Mouse (Mus musculus) olfactory bulb, adult 2 months (tissue): ENCODE results near the gene Rpap1. TPM values are rescaled to one million over a fixed set of nuclear protein-coding genes. Genes with fewer than 3 reads are reported as not detected.

Source experiments
- H3K27ac ChIP-seq: fragments of 200-500 bp; 2 replicates; pipeline ENCODE4 v1.5.1; 2012; ENCODE audit warnings: low read depth, low read length; ENCODE audit not compliant: insufficient read depth
- H3K4me1 ChIP-seq: fragments of 200-500 bp; 2 replicates; pipeline ENCODE4 v1.6.1; 2012; ENCODE audit warnings: low read length; ENCODE audit not compliant: control insufficient read depth, insufficient read depth
- H3K4me3 ChIP-seq: fragments of 200-500 bp; 2 replicates; pipeline ENCODE4 v1.5.1; 2012; ENCODE audit warnings: mild to moderate bottlenecking, low read depth, low read length, moderate library complexity; ENCODE audit not compliant: insufficient read depth
- CTCF ChIP-seq: fragments of 200-500 bp; IDR thresholded peaks from 2 replicates; pipeline ENCODE4 v1.5.1; 2012; ENCODE audit warnings: low read depth, mild to moderate bottlenecking, low read length, moderate library complexity; ENCODE audit not compliant: insufficient read depth
- POLR2A ChIP-seq: fragments of 200-500 bp; IDR thresholded peaks from 2 replicates; pipeline ENCODE4 v1.6.1; 2012; ENCODE audit warnings: mild to moderate bottlenecking, low read depth, low read length, moderate library complexity; ENCODE audit not compliant: insufficient read depth
- WGBS: fragments of 180-500 bp; shearing (Covaris S2); methylation state at CpG from one replicate; pipeline ENCODE4 v1.1.7; 2018; 5-methylcytosine and 5-hydroxymethylcytosine counted together
- polyA plus RNA-seq: library from polyadenylated mRNA; stranded (reverse); fragments of >200 nt; gene quantifications from 2 replicates; pipeline ENCODE4 v1.2.4, GENCODE M21; 2012; ENCODE audit warnings: low replicate concordance; ENCODE audit not compliant: missing spikeins, insufficient read depth, insufficient read length

Rpap1 gene
- polyA plus RNA-seq: not detected in 2 replicates

DNA sequence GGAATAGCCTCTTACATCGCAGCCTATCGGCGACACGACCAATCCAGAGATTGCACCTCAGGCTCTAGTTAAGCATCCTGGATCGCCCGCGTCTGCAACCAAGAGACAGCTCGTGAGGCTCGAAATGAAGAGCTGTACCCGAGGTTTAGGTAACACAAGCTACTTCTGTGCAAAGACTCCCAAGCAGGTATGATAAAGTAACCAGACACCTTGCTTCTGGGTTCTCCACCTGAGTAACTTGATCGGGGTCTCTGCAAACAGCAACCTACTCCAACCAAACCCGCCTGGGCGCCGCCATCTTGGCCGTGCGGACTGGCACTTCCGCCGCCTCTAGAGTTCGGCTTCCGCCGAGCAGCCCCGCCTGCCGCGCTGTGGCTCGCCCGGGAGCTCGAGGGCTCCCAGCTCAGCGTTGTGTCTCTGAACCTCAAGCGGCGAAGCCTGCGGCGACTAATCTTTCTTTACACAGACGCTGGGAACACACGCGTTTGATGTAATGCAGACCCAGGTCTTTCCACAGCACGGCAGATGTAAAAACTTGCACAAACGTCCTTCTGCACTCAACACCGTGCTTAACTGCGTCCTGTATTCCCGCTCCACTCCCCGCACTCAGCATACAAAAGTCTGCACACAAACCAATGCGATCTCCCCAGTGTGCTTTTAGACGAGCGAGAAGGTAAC, at the start of gene Rpap1:
TSS of gene Rpap1 (minus strand) at position 332 of the 678 bp plus-strand sequence.
- Histone ChIP-seq H3K27ac (peak within 1 kb of the TSS; percentile 68), H3K4me1 (no peaks in the 10 kb centered on the region), H3K4me3 (peak within 1 kb of the TSS; percentile 53)
- under 1% methylated on average over 44 of the region's 44 CpGs for WGBS
- TF ChIP-seq POLR2A (peak; percentile 94), CTCF (no peak)

DNA sequence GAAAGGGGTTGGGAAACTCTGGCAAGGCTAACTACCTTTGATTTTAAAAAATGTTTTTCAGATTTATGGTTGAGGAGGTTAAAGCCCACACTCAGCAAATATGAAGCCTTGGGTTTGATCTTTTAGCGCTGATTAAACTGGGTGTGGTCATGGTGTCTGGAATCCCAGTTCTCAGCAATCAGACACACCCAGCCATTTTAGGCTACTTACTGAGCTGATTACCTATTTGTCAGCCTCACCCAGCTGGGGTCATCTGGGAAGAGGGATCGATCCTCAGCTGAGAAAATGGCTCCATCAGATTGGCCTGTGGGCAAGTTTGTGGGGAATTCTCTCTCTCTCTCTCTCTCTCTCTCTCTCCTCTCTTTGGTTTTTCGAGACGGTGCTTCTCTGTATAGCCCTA, 46.9 kb upstream of the Rpap1 start:
- Histone ChIP-seq H3K4me3 (no peak overlapping the region), H3K4me1 (no peaks in the 10 kb centered on the region), H3K27ac (no peak overlapping the region)
- TF ChIP-seq POLR2A: no peak
- TF ChIP-seq CTCF: no peak
- WGBS: 89% methylated on average over 4 of the region's 4 CpGs

DNA sequence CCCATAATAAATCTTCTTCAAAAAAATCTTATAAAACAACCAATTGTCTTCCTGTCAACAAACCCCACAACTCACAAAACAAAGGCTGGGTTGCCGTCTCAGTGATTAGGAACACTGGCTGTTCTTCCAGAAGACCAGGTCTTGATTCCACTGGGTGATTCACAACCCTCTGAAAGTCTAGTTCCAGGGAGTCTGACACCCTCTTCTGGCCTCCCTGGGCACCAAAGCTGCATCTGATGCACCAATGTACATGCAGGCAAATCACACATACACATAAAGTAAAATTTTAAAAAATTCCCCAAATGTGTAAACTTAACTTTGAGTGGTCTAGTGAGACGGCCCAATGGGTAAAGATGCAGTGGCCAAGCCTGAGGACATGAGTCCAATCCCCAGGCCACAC, 43.2 kb upstream of the Rpap1 start:
- 55% methylated on average over 2 of the region's 2 CpGs for WGBS
- TF ChIP-seq POLR2A (no peak), CTCF (no peak)
- Histone ChIP-seq H3K4me1 (no peaks in the 10 kb centered on the region), H3K4me3 (no peak overlapping the region), H3K27ac (no peak overlapping the region)

DNA sequence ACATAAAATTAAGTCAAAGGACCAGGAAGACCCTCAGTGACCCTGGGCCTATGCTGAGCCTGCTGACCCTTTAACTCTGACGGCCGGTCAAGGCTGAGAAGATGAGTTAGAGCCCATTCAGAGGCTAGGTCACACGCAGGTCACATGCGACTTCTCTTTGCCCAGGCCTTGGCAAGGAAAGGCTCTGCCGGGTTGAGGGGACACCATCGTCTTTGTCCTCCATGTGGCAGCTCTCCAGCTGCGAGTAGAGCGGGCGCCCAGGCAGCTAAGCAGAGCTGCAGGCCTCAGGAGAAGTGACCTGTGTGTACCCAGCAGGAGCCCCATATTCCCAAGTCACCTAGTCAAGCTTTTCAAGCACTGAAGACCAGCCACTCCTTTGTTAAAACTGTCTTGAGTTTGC, 33.8 kb upstream of the Rpap1 start:
- no peak overlapping the region for H3K27ac ChIP-seq
- H3K4me3 ChIP-seq: no peak overlapping the region
- no peak for TF ChIP-seq CTCF
- TF ChIP-seq POLR2A: no peak
- H3K4me1 ChIP-seq: peaks cover 14% of the 10 kb centered on the region
- 57% methylated on average over 9 of the region's 9 CpGs for WGBS

DNA sequence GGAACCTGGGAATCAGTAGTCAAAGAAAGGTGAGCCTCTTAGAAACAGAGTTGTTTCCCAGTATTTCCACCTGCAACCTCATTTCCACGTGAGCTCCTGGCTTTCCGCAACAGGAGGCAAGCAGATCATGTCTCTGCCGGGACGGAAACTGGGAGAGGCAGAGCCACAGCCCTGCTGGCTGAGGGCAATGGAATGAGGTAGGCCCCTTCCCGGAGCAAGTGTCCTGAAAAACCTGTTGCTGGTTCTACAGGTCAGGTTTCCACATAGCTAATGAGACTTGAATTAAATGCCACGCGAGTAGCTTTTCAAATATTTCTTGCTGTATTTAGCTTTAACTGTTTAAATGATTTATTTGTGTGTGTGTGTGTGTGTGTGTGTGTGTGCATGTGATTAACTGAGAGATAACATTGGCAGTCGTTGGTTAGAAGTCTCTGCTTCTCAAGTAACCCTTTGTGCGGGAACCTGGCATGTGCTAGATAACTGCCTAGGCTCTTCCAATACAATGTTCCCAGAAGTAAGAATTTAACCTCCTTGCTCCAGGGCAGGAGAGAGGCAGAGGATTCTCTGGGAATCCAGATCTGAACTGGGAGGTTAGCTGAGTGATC, 31.4 kb upstream of the Rpap1 start:
- TF ChIP-seq CTCF (no peak), POLR2A (no peak)
- no peak overlapping the region for H3K27ac ChIP-seq
- 74% methylated on average over 9 of the region's 9 CpGs for WGBS

DNA sequence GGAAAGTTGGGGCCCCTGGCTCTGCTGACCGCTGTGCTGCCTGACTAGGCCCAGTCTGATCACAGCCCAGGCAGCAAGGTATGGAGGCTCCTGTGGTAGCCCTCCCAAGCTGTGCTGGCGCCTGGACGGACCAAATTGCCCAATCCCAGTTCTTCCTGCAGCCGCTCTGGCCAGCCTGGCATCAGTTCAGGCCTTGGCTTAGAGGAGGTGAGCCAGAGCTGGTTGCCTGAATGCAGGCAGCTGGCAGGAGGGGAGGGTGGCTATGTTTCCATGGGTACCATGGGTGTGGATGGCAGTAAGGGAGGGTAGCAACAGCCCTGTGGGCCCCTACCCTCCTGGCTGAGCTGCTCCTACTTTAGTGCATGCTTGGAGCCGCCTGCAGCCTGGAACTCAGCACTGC, 29.7 kb upstream of the Rpap1 start:
- 67% methylated on average over 5 of the region's 5 CpGs for WGBS
- Histone ChIP-seq H3K4me3 (no peak overlapping the region), H3K4me1 (peaks cover 23% of the 10 kb centered on the region), H3K27ac (no peak overlapping the region)
- TF ChIP-seq CTCF: no peak
- TF ChIP-seq POLR2A: no peak

More for the DNA sequence above, 31.4 kb upstream of the Rpap1 start:
- Histone ChIP-seq H3K4me3 (no peak overlapping the region), H3K4me1 (peaks cover 20% of the 10 kb centered on the region)

DNA sequence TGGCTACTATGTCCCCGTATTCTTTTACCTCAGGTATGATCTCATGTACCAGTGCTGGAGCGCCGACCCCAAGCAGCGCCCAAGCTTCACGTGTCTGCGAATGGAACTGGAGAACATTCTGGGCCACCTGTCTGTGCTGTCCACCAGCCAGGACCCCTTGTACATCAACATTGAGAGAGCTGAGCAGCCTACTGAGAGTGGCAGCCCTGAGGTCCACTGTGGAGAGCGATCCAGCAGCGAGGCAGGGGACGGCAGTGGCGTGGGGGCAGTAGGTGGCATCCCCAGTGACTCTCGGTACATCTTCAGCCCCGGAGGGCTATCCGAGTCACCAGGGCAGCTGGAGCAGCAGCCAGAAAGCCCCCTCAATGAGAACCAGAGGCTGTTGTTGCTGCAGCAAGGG, 29.3 kb upstream of the Rpap1 start:
- TF ChIP-seq CTCF: no peak
- no peak for TF ChIP-seq POLR2A
- peaks cover 27% of the 10 kb centered on the region for H3K4me1 ChIP-seq
- no peak overlapping the region for H3K4me3 ChIP-seq
- 81% methylated on average over 13 of the region's 13 CpGs for WGBS
- H3K27ac ChIP-seq: no peak overlapping the region

DNA sequence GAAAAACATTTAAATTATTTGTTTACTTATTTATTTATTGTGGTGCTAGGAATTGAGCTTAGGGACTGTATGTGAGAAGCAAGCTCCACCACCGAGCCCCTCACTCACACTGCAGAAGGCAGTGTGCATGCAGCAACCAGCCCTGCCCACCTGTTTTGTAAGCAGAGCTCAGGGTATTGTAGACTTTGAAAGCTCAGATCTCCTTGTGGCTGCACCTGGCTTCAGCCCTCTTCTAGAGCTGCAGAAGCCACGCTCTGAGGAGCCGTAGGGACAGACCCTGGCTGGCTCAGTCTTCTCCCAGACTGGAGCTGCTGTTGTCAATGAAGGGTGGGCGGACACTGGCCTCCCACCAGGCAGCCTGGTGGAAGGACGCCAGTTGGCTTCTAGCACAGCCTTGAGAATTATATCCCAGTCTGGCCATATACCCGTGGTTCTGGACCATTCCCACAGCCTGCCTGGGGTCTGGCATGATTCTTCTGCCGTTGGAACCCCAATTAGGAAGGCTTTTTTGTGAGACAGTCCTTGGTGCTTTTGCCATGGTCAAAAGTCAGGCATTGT, 27.1 kb upstream of the Rpap1 start:
- Histone ChIP-seq H3K27ac (peak overlapping the region; percentile 16; the same call in 1 of the 2 replicates), H3K4me1 (peaks cover 44% of the 10 kb centered on the region)
- 32% methylated on average over 7 of the region's 7 CpGs for WGBS

DNA sequence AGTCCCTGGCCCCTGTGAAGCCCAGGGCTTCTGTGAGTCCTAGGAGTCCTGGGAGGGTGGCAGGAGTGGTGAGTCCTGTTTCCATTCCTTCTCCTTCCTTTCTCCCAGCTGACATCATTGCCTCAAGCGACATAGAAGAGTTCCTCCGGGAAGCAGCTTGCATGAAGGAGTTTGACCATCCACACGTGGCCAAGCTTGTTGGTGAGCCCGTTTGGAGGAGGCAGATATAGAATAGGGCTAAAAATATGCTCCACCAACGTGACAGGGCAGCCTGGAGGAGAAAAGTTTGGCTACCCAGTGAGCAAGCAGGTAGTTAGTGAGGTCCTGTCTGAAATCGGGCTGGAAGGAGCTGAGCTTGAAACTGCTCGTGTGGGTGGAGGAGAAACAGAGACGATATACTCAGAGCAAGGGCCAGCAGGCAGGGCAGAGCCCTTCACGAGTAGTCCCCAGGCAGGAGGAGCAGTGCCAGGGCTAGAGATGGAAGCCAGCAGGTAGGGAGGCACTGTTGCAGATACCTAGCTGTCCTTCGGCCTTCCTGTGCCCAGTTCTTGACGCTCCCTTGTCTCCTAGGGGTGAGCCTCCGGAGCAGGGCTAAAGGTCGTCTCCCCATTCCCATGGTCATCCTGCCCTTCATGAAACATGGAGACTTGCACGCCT, 24.3 kb upstream of the Rpap1 start:
- 78% methylated on average over 14 of the region's 14 CpGs for WGBS
- H3K4me3 ChIP-seq: no peak overlapping the region
- no peak for TF ChIP-seq CTCF
- TF ChIP-seq POLR2A: no peak
- H3K27ac ChIP-seq: no peak overlapping the region
- H3K4me1 ChIP-seq: peaks cover 55% of the 10 kb centered on the region

More for the DNA sequence above, 27.1 kb upstream of the Rpap1 start:
- H3K4me3 ChIP-seq: no peak overlapping the region
- TF ChIP-seq CTCF (no peak), POLR2A (no peak)

DNA sequence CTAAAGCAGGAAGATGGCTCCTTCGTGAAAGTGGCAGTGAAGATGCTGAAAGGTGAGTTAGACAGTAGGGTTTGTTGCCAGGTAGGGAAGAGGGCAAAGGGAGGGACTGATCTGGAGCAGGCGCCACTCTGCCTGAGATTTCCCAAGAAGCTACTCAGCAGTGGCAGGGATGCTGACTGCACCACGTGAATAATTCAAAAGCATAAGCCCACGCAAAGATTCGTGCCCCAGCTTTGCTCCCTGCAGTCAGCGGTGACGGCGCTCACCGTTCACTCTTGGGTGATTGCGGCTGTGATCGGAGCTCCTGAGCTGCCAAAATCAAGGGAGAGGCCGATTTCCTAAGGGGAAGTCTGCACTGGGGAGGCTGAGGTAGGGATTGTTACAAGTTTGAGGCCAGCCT, 23.6 kb upstream of the Rpap1 start:
- H3K4me1 ChIP-seq: peaks cover 60% of the 10 kb centered on the region
- H3K4me3 ChIP-seq: no peak overlapping the region
- TF ChIP-seq CTCF: no peak
- H3K27ac ChIP-seq: no peak overlapping the region
- WGBS: 51% methylated on average over 12 of the region's 12 CpGs
